Mouse (Mus musculus): ENCODE measurements at regions not wholly inside any gene's neighbourhood (a gene's known extent, or its start where the extent isn't known, plus 50 kb on each side); places are given as distances from the start of the nearest gene placed in this dataset.

DNA sequence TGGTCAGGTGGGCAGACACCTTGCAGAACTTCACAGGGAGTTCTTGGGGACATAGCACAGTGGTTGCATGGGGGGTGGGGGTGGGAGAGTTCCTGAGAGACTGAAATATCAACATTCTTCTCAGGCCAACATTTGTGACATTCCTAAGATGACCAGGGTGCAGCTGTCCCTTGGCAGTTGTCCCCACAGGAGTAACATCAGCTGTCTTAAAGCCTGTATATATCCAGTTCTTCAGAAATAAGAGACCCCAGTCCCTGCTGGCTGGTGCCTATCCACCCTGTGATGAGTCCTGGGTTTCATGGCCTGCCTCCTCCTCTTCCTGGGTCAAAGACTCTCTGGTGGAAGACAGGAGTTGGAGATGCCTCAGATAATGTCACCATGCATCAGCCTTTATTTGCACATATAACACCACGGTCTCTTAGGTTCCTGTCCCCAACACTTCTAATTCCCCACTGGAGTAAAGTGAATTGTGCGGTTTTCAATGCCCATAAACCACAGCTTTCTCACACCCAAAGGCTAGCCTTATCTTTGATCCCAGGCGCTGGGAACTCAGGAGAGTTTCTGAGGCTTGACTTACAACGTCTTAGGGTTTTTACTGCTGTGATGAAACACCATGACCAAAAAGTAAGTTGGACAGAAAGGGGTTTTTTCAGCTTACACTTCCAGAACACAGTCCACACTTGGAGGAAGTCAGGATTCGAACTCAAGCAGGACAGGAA, 85.8 kb downstream of the Tomm20 start:
- ChIA-PET CTCF (interaction anchor here in 2 of 4 experiments (0.5 to 1.2 kb wide), 4 partner anchors 26 to 359 kb away, joined by 3 read pairs; no protein-coding TSS in a partner anchor), POLR2A (interaction anchor here in 2 of 4 experiments (0.8 to 1.7 kb wide), 2 partner anchors 7 to 34 kb away, joined by 3 to 6 read pairs; no protein-coding TSS in a partner anchor)

- ChIA-PET POLR2A (no interaction called here), CTCF (interaction anchor here in 2 of 4 experiments (0.6 to 1.3 kb wide), 2 partner anchors 17 to 278 kb away, joined by 4 read pairs; no protein-coding TSS in a partner anchor)
These were observed 88.1 kb downstream of the Tomm20 start for GRCm38 (mm10) chr8:126857307-126858203.

DNA sequence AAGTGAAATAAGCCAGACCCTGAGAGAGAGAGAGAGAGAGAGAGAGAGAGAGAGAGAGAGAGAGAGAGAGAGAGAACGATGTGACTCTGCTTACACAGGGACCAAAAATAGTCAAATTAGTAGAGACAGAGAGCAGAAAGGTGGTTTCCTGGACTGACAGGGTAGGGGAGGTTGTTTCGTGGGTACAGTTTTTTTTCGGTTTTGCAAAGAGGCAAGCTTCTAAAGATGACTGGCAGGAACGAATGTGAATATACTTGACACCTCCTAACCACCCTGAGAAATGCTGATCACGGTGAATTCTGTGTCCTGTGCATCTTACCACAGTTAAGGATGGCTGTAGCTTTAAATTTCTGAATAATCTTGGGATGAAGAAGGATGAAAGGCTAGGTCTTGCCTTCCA, 89.7 kb downstream of the Tomm20 start:
- ChIA-PET CTCF (interaction anchor here in 1 of 4 experiments (1.0 kb wide), 1 partner anchor 120 kb away, joined by 4 read pairs; no protein-coding TSS in a partner anchor), POLR2A (interaction anchor here in 1 of 4 experiments (0.7 to 1.0 kb wide), 2 partner anchors 27 to 56 kb away, joined by 3 read pairs; no protein-coding TSS in a partner anchor)

GRCm38 (mm10) chr8:126855056-126855609, 90.5 kb downstream of the Tomm20 start:
- ChIA-PET CTCF (no interaction called here), POLR2A (interaction anchor here in 1 of 4 experiments (1.8 kb wide), 1 partner anchor 29 kb away, joined by 5 read pairs; no protein-coding TSS in a partner anchor)

DNA sequence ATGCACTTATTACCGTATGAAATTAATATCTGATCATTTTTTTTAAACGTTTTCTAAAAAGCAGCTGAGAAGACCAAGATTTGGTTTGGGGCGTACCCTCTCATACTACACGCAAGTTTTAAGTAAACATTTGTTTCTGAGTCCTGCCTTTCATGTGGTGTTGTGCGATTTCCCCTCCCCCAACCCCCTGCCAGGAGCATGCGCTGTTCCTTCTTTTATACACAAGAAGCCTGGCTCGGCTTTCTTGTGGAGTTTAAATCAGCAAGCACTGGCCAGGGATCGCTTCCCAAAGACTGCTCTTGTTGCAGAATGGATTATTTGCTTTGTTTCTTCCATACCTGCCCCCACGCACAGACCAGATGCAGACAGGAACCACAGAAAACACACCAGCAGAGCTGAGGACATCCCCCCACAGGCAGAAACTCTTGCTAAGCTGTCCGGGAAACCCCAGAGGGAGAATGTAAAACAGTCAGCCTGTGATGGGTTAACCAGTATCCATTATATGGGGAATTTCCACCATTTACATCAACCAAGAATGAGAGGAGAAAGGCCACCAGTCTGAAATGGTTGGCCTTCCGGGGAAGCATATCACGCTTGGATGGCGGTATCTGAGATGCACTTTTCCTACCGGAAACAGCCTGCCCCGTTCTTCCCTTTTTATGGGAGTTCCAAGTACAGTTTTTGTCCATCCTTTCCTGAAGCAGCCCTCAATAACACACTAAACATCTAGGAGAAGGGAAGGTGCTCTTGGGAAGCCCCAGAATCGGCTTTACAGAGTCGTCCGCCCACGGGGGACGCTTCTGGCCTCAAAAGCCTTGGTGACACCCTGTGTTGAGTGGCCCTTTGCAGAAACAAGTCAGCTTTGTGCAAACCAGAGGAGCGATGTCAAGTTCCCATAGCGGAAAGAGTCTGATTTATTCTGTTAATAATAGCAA, 91.3 kb downstream of the Tomm20 start:
- ChIA-PET CTCF (interaction anchor here in 1 of 4 experiments (1.1 to 1.2 kb wide), 2 partner anchors 31 to 214 kb away, joined by 3 to 4 read pairs; no protein-coding TSS in a partner anchor), POLR2A (interaction anchor here in 3 of 4 experiments (0.6 to 1.9 kb wide), 8 partner anchors 8 to 260 kb away, joined by 3 to 7 read pairs (median 5); no protein-coding TSS in a partner anchor)

GRCm38 (mm10) chr8:126852663-126853390, 92.8 kb downstream of the Tomm20 start:
- ChIA-PET POLR2A (interaction anchor here in 3 of 4 experiments (0.5 to 1.9 kb wide), 26 partner anchors 8 to 857 kb away, joined by 3 to 10 read pairs (median 3); partner anchors contain the start of genes Rbm34 (in 1 of the 3) and Tomm20 (in 1 of the 3)), CTCF (interaction anchor here (0.6 to 1.3 kb wide), 8 partner anchors 33 to 397 kb away, joined by 3 to 7 read pairs (median 4); no protein-coding TSS in a partner anchor)

DNA sequence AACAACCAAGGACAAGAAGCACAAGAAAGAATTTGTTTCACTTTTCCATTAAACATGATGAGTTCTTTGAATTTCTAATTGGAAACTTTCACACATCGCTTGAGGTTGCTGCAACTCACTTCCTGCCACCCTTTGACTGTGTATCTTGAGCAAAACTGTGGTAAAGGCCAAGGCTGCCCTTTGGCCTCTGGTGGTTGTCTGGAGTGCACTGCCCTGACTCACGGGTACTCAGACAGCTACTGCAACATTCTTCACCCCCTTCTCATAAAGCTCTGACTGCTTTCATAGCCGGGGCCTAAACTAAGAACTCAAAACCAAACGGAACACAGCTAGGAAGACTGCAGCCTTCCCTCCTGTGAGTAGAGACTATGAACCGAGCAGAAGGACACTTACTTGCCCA, 93.5 kb downstream of the Tomm20 start:
- CTCF ChIA-PET, result interaction anchor here in 2 of 4 experiments (0.6 to 1.3 kb wide), 3 partner anchors 34 to 51 kb away, joined by 3 to 6 read pairs (median 3); no protein-coding TSS in a partner anchor
- POLR2A ChIA-PET, result interaction anchor here in 3 of 4 experiments (0.9 to 1.9 kb wide), 8 partner anchors 9 to 257 kb away, joined by 3 to 7 read pairs (median 3); partner anchors contain the start of gene Tomm20 (in 1 of the 3)

GRCm38 (mm10) chr8:126851780-126852179, 93.9 kb downstream of the Tomm20 start:
- ChIA-PET CTCF (interaction anchor here in 1 of 4 experiments (1.3 kb wide), 1 partner anchor 34 kb away, joined by 3 read pairs; no protein-coding TSS in a partner anchor), POLR2A (interaction anchor here in 3 of 4 experiments (0.7 to 1.6 kb wide), 4 partner anchors 9 to 1505 kb away, joined by 3 to 6 read pairs (median 3); no protein-coding TSS in a partner anchor)

DNA sequence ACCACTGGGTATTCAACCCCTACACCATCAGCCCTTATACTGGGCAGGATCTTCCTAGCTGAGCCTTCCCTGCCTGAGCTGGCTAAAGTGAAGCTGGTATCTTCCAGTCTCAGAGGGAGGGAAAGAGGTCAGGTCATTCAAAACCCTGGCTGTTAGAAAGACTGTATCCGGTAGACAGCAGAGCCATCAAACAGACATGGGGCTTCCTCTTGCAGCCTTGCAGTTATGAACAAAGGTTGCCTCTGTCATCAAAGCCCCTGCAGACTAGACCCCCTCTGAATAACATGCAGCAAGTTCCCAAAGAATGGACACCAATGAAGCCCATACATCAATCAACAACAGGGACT, 95.5 kb downstream of the Tomm20 start:
- ChIA-PET POLR2A (interaction anchor here in 1 of 4 experiments (0.9 kb wide), 1 partner anchor 24 kb away, joined by 13 read pairs; no protein-coding TSS in a partner anchor), CTCF (no interaction called here)

DNA sequence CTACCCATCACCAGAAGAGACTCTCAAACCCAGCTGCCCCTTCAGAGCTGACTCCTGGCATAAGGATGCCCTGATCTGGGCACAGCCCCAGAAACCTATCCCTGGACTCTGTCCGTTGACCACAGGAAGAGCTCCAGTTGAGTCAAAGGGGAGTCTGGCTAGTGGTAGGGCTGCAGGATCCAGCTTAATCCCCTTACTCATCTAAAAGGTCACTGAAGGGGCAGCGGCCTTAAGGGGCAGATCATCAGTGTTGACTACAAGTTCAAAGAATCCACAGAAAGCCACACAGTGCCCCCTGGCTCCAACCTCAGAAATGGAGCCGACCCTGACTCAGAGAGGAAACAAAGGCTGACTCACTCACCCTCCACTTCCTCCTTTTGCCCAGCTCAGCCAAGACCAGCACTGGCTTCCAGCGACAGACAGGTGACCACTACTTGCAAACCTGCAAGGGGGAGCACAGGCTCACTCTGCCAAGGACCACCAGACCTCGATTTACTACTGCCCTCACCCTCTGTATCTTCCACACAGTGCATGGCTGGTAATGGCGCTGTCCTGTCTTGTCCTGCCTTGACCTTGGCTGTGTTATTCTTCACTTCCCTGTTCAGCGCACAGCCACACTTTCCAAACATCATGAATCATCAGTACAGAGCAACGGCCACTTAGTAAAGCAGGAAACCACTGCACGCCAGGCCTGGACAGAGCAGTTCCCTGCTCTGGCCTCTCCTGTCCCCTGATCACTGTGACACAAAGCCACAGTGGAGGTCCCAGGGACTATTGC, 96.0 kb downstream of the Tomm20 start:
- ChIA-PET POLR2A (interaction anchor here in 1 of 4 experiments (0.9 kb wide), 1 partner anchor 24 kb away, joined by 13 read pairs; no protein-coding TSS in a partner anchor), CTCF (interaction anchor here in 2 of 4 experiments (0.6 to 1.0 kb wide), 2 partner anchors 267 to 352 kb away, joined by 3 read pairs; no protein-coding TSS in a partner anchor)

DNA sequence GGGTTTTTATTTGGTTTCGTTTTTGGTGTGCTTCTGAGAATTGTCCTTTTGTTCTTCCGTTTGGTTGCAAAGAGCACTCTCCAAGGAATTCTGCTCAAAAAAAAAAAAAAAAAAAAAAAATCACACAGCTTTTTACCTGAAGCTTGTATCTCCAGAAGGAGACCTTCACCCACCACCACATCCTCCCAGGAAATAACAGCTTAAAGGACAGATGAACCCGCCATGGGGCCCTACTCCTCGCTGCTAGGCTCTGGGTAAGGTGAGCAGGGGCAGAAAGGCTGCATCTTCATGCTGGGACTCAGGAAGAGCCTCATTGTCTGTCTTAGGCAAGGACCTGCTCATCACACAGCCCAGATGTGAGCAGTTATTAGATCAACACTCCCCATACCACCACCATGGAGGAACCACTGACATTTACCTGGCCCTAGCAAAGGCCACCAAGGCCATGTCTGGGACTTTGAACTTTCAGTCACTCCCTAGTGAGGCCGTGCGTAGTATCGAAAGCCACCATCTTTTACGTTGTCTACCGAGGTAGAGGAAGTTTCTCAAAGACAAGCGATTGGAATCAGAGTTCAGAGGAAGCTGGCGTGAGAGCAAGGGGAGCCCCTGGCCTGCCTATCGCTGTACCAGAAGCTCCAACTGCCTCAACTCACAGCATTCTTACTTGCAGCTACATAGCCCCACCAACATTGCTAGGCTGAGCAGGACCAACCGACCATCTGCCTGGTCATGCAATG, 97.1 kb downstream of the Tomm20 start:
- CTCF ChIA-PET, result interaction anchor here in 2 of 4 experiments (0.6 to 1.2 kb wide), 3 partner anchors 26 to 351 kb away, joined by 3 to 4 read pairs (median 3); no protein-coding TSS in a partner anchor

GRCm38 (mm10) chr8:126847664-126848353, 97.8 kb downstream of the Tomm20 start:
- POLR2A ChIA-PET, result interaction anchor here in 3 of 4 experiments (0.6 to 0.9 kb wide), 8 partner anchors 9 to 849 kb away, joined by 3 to 4 read pairs (median 3); partner anchors contain the start of genes Irf2bp2 (in 1 of the 3) and Tomm20 (in 1 of the 3)
- CTCF ChIA-PET, result interaction anchor here in 1 of 4 experiments (1.2 kb wide), 2 partner anchors 27 to 38 kb away, joined by 3 to 4 read pairs; no protein-coding TSS in a partner anchor

More for the DNA sequence above, 97.1 kb downstream of the Tomm20 start:
- POLR2A ChIA-PET, result interaction anchor here in 2 of 4 experiments (0.5 to 0.9 kb wide), 3 partner anchors 61 to 579 kb away, joined by 3 to 5 read pairs (median 3); no protein-coding TSS in a partner anchor

GRCm38 (mm10) chr8:126846188-126846565, 99.5 kb downstream of the Tomm20 start:
- ChIA-PET POLR2A (interaction anchor here in 3 of 4 experiments (0.6 to 1.4 kb wide), 4 partner anchors 15 to 252 kb away, joined by 3 to 5 read pairs (median 3); partner anchors contain the start of gene Irf2bp2 (in 1 of the 3)), CTCF (no interaction called here)
